Mouse (Mus musculus) forebrain, embryonic 10.5 days (tissue): ENCODE measurements around the gene Duxf3. TPM values are rescaled to one million over a fixed set of nuclear protein-coding genes. Genes with fewer than 3 reads are reported as not detected.
A peak's percentile ranks its signal among the peaks of the same experiment; 100 is the strongest.
"Not testable (repeated sequence)": the region's sequence is repeated elsewhere in the genome, so short reads cannot be mapped to it uniquely, and the experiment has no call there.

ENCODE experiments used
- DNase-seq: peaks from one replicate; pipeline ENCODE4 v3.0.0-alpha.2; 2017; ENCODE audit warnings: low spot score; ENCODE audit errors: extremely low spot score
- H3K27ac ChIP-seq: fragments of 300-500 bp; sonication (generic); 2 replicates; pipeline ENCODE4 v1.5.1; 2016; ENCODE audit warnings: mild to moderate bottlenecking
- H3K27me3 ChIP-seq: fragments of 300-500 bp; sonication (generic); 2 replicates; pipeline ENCODE4 v1.6.1; 2016; ENCODE audit warnings: mild to moderate bottlenecking; ENCODE audit not compliant: poor library complexity, severe bottlenecking
- H3K36me3 ChIP-seq: fragments of 300-500 bp; sonication (generic); replicated peaks from 2 replicates; pipeline ENCODE4 v1.6.1; 2016; ENCODE audit warnings: mild to moderate bottlenecking, moderate library complexity
- H3K4me1 ChIP-seq: fragments of 300-500 bp; sonication (generic); 2 replicates; pipeline ENCODE4 v1.6.1; 2016
- H3K4me3 ChIP-seq: fragments of 300-500 bp; sonication (generic); 2 replicates; pipeline ENCODE4 v1.5.1; 2016; ENCODE audit warnings: mild to moderate bottlenecking, moderate library complexity
- H3K9me3 ChIP-seq: fragments of 300-500 bp; sonication (generic); 2 replicates; pipeline ENCODE4 v1.6.1; 2016; ENCODE audit warnings: mild to moderate bottlenecking, moderate library complexity
- WGBS: fragments of 180-500 bp; shearing (Covaris S2); methylation state at CpG from one replicate; pipeline ENCODE4 v1.1.7; 2016; 5-methylcytosine and 5-hydroxymethylcytosine counted together
- polyA plus RNA-seq: library from polyadenylated mRNA; unstranded; fragments of >200 nt; fragmentation: Nextera tagmentation; extraction: Ambion mirVana; gene quantifications from 2 replicates; pipeline ENCODE4 v1.2.1, GENCODE M21; 2016

Gene Duxf3
- polyA plus RNA-seq, result not detected in 2 replicates

- not testable (repeated sequence) for H3K27ac ChIP-seq, H3K36me3 ChIP-seq, H3K4me3 ChIP-seq, H3K27me3 ChIP-seq, H3K4me1 ChIP-seq, DNase-seq
- 86% methylated on average over 8 of the region's 8 CpGs for WGBS
- H3K9me3 ChIP-seq, result peaks cover 37% of the 10 kb centered on the region
These were observed at the start of gene Duxf3 for GRCm38 (mm10) chr10:58232641-58232969. Duxf3 (minus strand) TSS chr10:58232675.

DNA sequence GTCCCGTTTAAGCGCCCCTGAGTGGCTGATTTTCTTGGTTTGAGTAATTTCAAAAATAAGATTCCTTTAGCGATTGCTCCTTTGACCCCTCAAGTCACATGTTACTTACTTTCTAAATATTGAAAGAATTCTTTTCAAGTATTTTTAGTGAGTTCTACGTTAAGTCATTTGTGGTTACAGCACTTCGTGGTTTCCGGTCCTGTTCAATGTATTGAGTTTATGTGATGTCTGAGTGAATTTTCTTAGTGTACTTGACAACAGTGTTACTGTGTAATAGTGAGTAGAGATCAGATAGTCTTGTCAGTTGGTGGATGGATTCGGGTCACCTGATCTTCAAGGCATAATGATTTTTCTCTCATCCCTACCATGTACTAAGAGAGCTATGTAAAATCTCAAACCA is 49.8 kb upstream of the Duxf3 start:
- Histone ChIP-seq H3K36me3 (peaks cover 82% of the 10 kb centered on the region), H3K9me3 (no peaks in the 10 kb centered on the region), H3K27me3 (no peaks in the 10 kb centered on the region), H3K27ac (no peak overlapping the region), H3K4me1 (no peaks in the 10 kb centered on the region), H3K4me3 (no peak overlapping the region)
- WGBS, result 91% methylated on average over 7 of the region's 7 CpGs
- no peak for DNase-seq

- peaks cover 52% of the 10 kb centered on the region for H3K36me3 ChIP-seq
- 82% methylated on average over 5 of the region's 5 CpGs for WGBS
- peaks cover 14% of the 10 kb centered on the region for H3K4me1 ChIP-seq
- H3K27me3 ChIP-seq, result no peaks in the 10 kb centered on the region
- no peaks in the 10 kb centered on the region for H3K9me3 ChIP-seq
- no peak for DNase-seq
- H3K4me3 ChIP-seq, result no peak overlapping the region
- no peak overlapping the region for H3K27ac ChIP-seq
These were observed 26.0 kb upstream of the Duxf3 start for GRCm38 (mm10) chr10:58258466-58258865.

DNA sequence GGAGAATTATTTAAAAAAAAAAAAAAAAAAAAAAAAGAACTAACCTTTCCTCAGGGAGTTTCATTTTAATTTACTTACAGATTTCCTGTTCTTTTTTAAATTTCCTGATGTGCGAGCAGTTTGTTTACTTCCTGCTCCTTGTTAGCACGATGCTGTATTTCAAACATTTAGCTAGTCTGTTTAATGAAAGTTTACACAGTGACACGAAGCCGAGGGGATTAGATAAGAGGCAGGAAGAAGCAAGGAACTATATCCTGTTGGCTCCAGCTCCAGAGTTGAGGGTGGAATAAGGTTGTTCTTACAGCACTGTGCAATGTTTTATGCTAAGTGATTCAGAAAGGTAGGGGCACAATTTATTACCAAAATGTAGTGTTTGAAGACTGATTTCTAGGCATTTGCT is 23.5 kb upstream of the Duxf3 start:
- Histone ChIP-seq H3K9me3 (no peaks in the 10 kb centered on the region), H3K36me3 (peaks cover 30% of the 10 kb centered on the region), H3K4me3 (peak overlapping the region; percentile 89), H3K4me1 (peaks cover 14% of the 10 kb centered on the region), H3K27ac (peak overlapping the region; percentile 92), H3K27me3 (no peaks in the 10 kb centered on the region)
- no peak for DNase-seq
- 20% methylated on average over 4 of the region's 4 CpGs for WGBS

- Histone ChIP-seq H3K27ac (peak within 1 kb of the TSS; percentile 92), H3K36me3 (peaks cover 24% of the 10 kb centered on the region)
- under 1% methylated on average over 58 of the region's 58 CpGs for WGBS
These were observed 22.9 kb upstream of the Duxf3 start, which contains the start of gene Gcc2 for GRCm38 (mm10) chr10:58255213-58255892. Gcc2 (plus strand) TSS chr10:58255497.

GRCm38 (mm10) chr10:58254635-58255175 is 22.2 kb upstream of the Duxf3 start:
- peaks cover 14% of the 10 kb centered on the region for H3K4me1 ChIP-seq

More at GRCm38 (mm10) chr10:58255213-58255892, 22.9 kb upstream of the Duxf3 start, which contains the start of gene Gcc2:
- DNase-seq, result peak; percentile 93
- Histone ChIP-seq H3K4me1 (peaks cover 14% of the 10 kb centered on the region), H3K27me3 (no peaks in the 10 kb centered on the region), H3K9me3 (no peaks in the 10 kb centered on the region), H3K4me3 (peak within 1 kb of the TSS; percentile 89)

GRCm38 (mm10) chr10:58249535-58249934 is 17.1 kb upstream of the Duxf3 start:
- 33% methylated on average over 1 of the region's 1 CpGs for WGBS
- Histone ChIP-seq H3K36me3 (no peaks in the 10 kb centered on the region), H3K4me1 (peaks cover 1% of the 10 kb centered on the region), H3K4me3 (no peak overlapping the region), H3K27me3 (no peaks in the 10 kb centered on the region), H3K9me3 (no peaks in the 10 kb centered on the region), H3K27ac (no peak overlapping the region)
- DNase-seq, result no peak

More at GRCm38 (mm10) chr10:58254635-58255175, 22.2 kb upstream of the Duxf3 start:
- peak overlapping the region; percentile 92; the same call in 1 of the 2 replicates for H3K27ac ChIP-seq
- no peaks in the 10 kb centered on the region for H3K27me3 ChIP-seq
- no peaks in the 10 kb centered on the region for H3K9me3 ChIP-seq
- 50% methylated on average over 6 of the region's 6 CpGs for WGBS
- peak overlapping the region; percentile 89 for H3K4me3 ChIP-seq
- DNase-seq, result no peak
- peaks cover 18% of the 10 kb centered on the region for H3K36me3 ChIP-seq

DNA sequence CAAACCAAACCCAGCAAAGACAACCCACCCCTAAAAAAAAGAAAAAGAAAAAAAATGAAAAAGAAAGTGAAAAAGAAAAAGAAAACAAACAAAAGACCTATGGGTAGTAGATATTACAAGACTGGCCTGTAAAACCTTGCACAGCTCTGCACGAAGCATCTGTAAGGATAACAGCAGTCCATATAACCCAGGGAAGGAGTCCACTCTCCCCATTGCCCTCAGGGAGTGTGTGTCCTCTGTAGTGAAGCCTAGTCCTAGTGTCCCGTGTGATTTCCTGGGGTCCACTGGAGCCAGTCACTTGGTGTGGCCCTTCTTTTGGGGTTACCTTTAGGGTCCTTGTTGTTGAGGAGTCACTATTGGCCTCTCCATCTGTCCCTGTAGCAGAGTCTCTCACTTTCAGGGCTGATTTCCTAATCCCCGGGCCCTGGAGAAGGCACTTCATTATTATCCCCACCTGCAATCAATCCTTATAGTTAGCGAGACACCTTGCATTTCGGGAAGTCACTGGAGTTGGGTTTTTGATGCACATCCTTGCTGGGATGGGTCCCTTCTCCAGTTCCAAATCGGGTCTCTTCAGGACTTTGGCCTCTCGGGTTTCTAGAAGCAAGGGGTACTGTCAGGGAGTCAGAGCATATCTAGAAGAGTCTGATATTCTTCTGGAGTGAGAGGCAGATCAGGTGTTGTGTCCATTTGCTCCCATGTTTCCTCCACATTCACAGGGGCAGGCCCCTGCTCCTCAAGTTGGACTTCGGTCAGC is 6.7 kb upstream of the Duxf3 start:
- H3K27ac ChIP-seq, H3K36me3 ChIP-seq, H3K27me3 ChIP-seq, H3K4me3 ChIP-seq, H3K4me1 ChIP-seq: not testable (repeated sequence)
- 88% methylated on average over 8 of the region's 8 CpGs for WGBS
- DNase-seq, result peak; percentile 55
- peaks cover 38% of the 10 kb centered on the region for H3K9me3 ChIP-seq

- no peaks in the 10 kb centered on the region for H3K4me1 ChIP-seq
- no peak within 1 kb of the TSS for H3K4me3 ChIP-seq
- peaks cover 52% of the 10 kb centered on the region for H3K9me3 ChIP-seq
- H3K27ac ChIP-seq, result no peak within 1 kb of the TSS
- H3K36me3 ChIP-seq, result no peaks in the 10 kb centered on the region
- H3K27me3 ChIP-seq, result no peaks in the 10 kb centered on the region
- DNase-seq, result no peak
- WGBS, result 89% methylated on average over 10 of the region's 10 CpGs
These were observed 4.1 kb upstream of the Duxf3 start, which contains the start of gene Gm4981 for GRCm38 (mm10) chr10:58236613-58237012. Gm4981 (minus strand) TSS chr10:58236701.

GRCm38 (mm10) chr10:58234985-58235384 is 2.5 kb upstream of the Duxf3 start:
- H3K4me3 ChIP-seq, DNase-seq, H3K27me3 ChIP-seq, H3K27ac ChIP-seq, H3K4me1 ChIP-seq, H3K36me3 ChIP-seq: not testable (repeated sequence)
- WGBS, result 87% methylated on average over 4 of the region's 4 CpGs
- peaks cover 48% of the 10 kb centered on the region for H3K9me3 ChIP-seq

GRCm38 (mm10) chr10:58233740-58234121 is 1.3 kb upstream of the Duxf3 start:
- H3K4me1 ChIP-seq, DNase-seq, H3K36me3 ChIP-seq, H3K4me3 ChIP-seq, H3K27ac ChIP-seq, H3K27me3 ChIP-seq: not testable (repeated sequence)
- H3K9me3 ChIP-seq, result peaks cover 43% of the 10 kb centered on the region

- not testable (repeated sequence) for H3K36me3 ChIP-seq, H3K27ac ChIP-seq, H3K4me3 ChIP-seq, H3K4me1 ChIP-seq, DNase-seq, H3K27me3 ChIP-seq
- WGBS, result 83% methylated on average over 10 of the region's 10 CpGs
- peaks cover 40% of the 10 kb centered on the region for H3K9me3 ChIP-seq
These were observed 722 bp upstream of the Duxf3 start for GRCm38 (mm10) chr10:58233054-58233739.
